Mouse (Mus musculus): ENCODE measurements around the gene Cep89. TPM values are rescaled to one million over a fixed set of nuclear protein-coding genes. Genes with fewer than 3 reads are reported as not detected.

Gene Cep89
- polyA plus RNA-seq, 1 experiment from 2014 or later, result 39.9 TPM

- no peak for ATAC-seq (ENCODE audit: low FRiP score, low read depth)
- 81% methylated on average over 4 of the region's 4 CpGs for WGBS
- no peak overlapping the region for H3K9ac ChIP-seq
- H3K27ac ChIP-seq, result no peak overlapping the region
- H3K4me2 ChIP-seq (replicated peaks), result no peak overlapping the region
- no peak overlapping the region for H3K4me3 ChIP-seq
- H3K36me3 ChIP-seq, result no peaks in the 10 kb centered on the region
- H3K9me3 ChIP-seq, result no peaks in the 10 kb centered on the region
- H3K27me3 ChIP-seq (replicated peaks), result no peaks in the 10 kb centered on the region
- no peaks in the 10 kb centered on the region for H3K4me1 ChIP-seq
Measured at GRCm38 (mm10) chr7:35456091-35456814, 59.4 kb downstream of the Cep89 start.

- Histone ChIP-seq H3K27ac (no peak overlapping the region), H3K4me3 (no peak overlapping the region), H3K9me3 (no peaks in the 10 kb centered on the region), H3K4me2 (replicated peaks) (no peak overlapping the region), H3K27me3 (replicated peaks) (no peaks in the 10 kb centered on the region), H3K36me3 (no peaks in the 10 kb centered on the region), H3K4me1 (no peaks in the 10 kb centered on the region), H3K9ac (no peak overlapping the region)
- WGBS, result 87% methylated on average over 4 of the region's 4 CpGs
- no peak for ATAC-seq (ENCODE audit: low FRiP score, low read depth)
Measured at GRCm38 (mm10) chr7:35460971-35461370, 64.1 kb downstream of the Cep89 start.

GRCm38 (mm10) chr7:35465027-35465426, 68.2 kb downstream of the Cep89 start:
- Histone ChIP-seq H3K9ac (no peak overlapping the region), H3K4me2 (replicated peaks) (no peak overlapping the region), H3K4me1 (no peaks in the 10 kb centered on the region), H3K9me3 (no peaks in the 10 kb centered on the region), H3K4me3 (no peak overlapping the region), H3K27me3 (replicated peaks) (no peaks in the 10 kb centered on the region), H3K36me3 (no peaks in the 10 kb centered on the region), H3K27ac (no peak overlapping the region)
- ATAC-seq (ENCODE audit: low FRiP score, low read depth), result no peak
- 93% methylated on average over 5 of the region's 5 CpGs for WGBS

GRCm38 (mm10) chr7:35467856-35468255, 71.0 kb downstream of the Cep89 start:
- 49% methylated on average over 2 of the region's 2 CpGs for WGBS
- H3K36me3 ChIP-seq, result no peaks in the 10 kb centered on the region
- H3K4me2 ChIP-seq (replicated peaks), result no peak overlapping the region
- no peaks in the 10 kb centered on the region for H3K9me3 ChIP-seq
- no peak for ATAC-seq (ENCODE audit: low FRiP score, low read depth)
- no peaks in the 10 kb centered on the region for H3K27me3 ChIP-seq (replicated peaks)
- no peak overlapping the region for H3K9ac ChIP-seq
- H3K27ac ChIP-seq, result no peak overlapping the region
- H3K4me1 ChIP-seq, result no peaks in the 10 kb centered on the region
- no peak overlapping the region for H3K4me3 ChIP-seq

GRCm38 (mm10) chr7:35470794-35471193, 74.0 kb downstream of the Cep89 start:
- H3K9me3 ChIP-seq, result no peaks in the 10 kb centered on the region
- no peaks in the 10 kb centered on the region for H3K36me3 ChIP-seq
- H3K4me2 ChIP-seq (replicated peaks), result no peak overlapping the region
- H3K4me3 ChIP-seq, result no peak overlapping the region
- 53% methylated on average over 4 of the region's 4 CpGs for WGBS
- no peak for ATAC-seq (ENCODE audit: low FRiP score, low read depth)
- no peaks in the 10 kb centered on the region for H3K4me1 ChIP-seq
- H3K27me3 ChIP-seq (replicated peaks), result no peaks in the 10 kb centered on the region
- no peak overlapping the region for H3K9ac ChIP-seq
- H3K27ac ChIP-seq, result no peak overlapping the region

- no peak overlapping the region for H3K4me2 ChIP-seq (replicated peaks)
- no peak overlapping the region for H3K27ac ChIP-seq
- H3K4me1 ChIP-seq, result no peaks in the 10 kb centered on the region
- ATAC-seq (ENCODE audit: low FRiP score, low read depth), result no peak
- 89% methylated on average over 2 of the region's 2 CpGs for WGBS
- no peaks in the 10 kb centered on the region for H3K36me3 ChIP-seq
- H3K9me3 ChIP-seq, result no peaks in the 10 kb centered on the region
- H3K4me3 ChIP-seq, result no peak overlapping the region
- no peaks in the 10 kb centered on the region for H3K27me3 ChIP-seq (replicated peaks)
- H3K9ac ChIP-seq, result no peak overlapping the region
Measured at GRCm38 (mm10) chr7:35476457-35476856, 79.6 kb downstream of the Cep89 start.

- ATAC-seq (ENCODE audit: low FRiP score, low read depth), result no peak
- no peak overlapping the region for H3K4me2 ChIP-seq (replicated peaks)
- H3K9ac ChIP-seq, result no peak overlapping the region
- 90% methylated on average over 2 of the region's 2 CpGs for WGBS
- no peaks in the 10 kb centered on the region for H3K36me3 ChIP-seq
- no peak overlapping the region for H3K27ac ChIP-seq
- no peak overlapping the region for H3K4me3 ChIP-seq
- no peaks in the 10 kb centered on the region for H3K27me3 ChIP-seq (replicated peaks)
- H3K4me1 ChIP-seq, result no peaks in the 10 kb centered on the region
- no peaks in the 10 kb centered on the region for H3K9me3 ChIP-seq
Measured at GRCm38 (mm10) chr7:35485126-35485525, 88.3 kb downstream of the Cep89 start.

- Histone ChIP-seq H3K27ac (no peak overlapping the region), H3K27me3 (replicated peaks) (no peaks in the 10 kb centered on the region), H3K36me3 (no peaks in the 10 kb centered on the region), H3K9me3 (no peaks in the 10 kb centered on the region), H3K9ac (no peak overlapping the region), H3K4me1 (no peaks in the 10 kb centered on the region), H3K4me2 (replicated peaks) (no peak overlapping the region), H3K4me3 (no peak overlapping the region)
- WGBS, result 90% methylated on average over 8 of the region's 8 CpGs
- ATAC-seq (ENCODE audit: low FRiP score, low read depth), result no peak
Measured at GRCm38 (mm10) chr7:35486553-35486952, 89.7 kb downstream of the Cep89 start.

Other genes with a start within 250 kb of the Cep89 start
- 1.4 and 1.7 TPM in 2 replicates for gene Slc7a10, start 210.7 kb upstream of the Cep89 start, polyA plus RNA-seq (2016; fragmentation: Nextera tagmentation; extraction: Ambion mirVana)
- 23.2 and 24.6 TPM in 2 replicates for gene Lrp3, start 181.5 kb upstream of the Cep89 start, polyA plus RNA-seq (2016; fragmentation: Nextera tagmentation; extraction: Ambion mirVana)
- 20.0 and 20.3 TPM in 2 replicates for gene Gpatch1, start 78.6 kb upstream of the Cep89 start, polyA plus RNA-seq (2016; fragmentation: Nextera tagmentation; extraction: Ambion mirVana)
- 3.7 TPM in 2 replicates for gene Rhpn2, start 62.9 kb upstream of the Cep89 start, polyA plus RNA-seq (2016; fragmentation: Nextera tagmentation; extraction: Ambion mirVana)
- 21.0 and 24.2 TPM in 2 replicates for gene Faap24, start 199 bp upstream of the Cep89 start, polyA plus RNA-seq (2016; fragmentation: Nextera tagmentation; extraction: Ambion mirVana)
- gene Slc7a9, start 51.8 kb downstream of the Cep89 start, polyA plus RNA-seq (2016; fragmentation: Nextera tagmentation; extraction: Ambion mirVana), result not detected in 2 replicates
- 0.29 and 0.53 TPM in 2 replicates for gene Tdrd12, start 140.7 kb downstream of the Cep89 start, polyA plus RNA-seq (2016; fragmentation: Nextera tagmentation; extraction: Ambion mirVana)
- gene Nudt19, start 159.3 kb downstream of the Cep89 start, polyA plus RNA-seq (2016; fragmentation: Nextera tagmentation; extraction: Ambion mirVana), result 46.4 and 49.0 TPM in 2 replicates
- 0.09 and 0.18 TPM in 2 replicates for gene Rgs9bp, start 188.5 kb downstream of the Cep89 start, polyA plus RNA-seq (2016; fragmentation: Nextera tagmentation; extraction: Ambion mirVana)
- 25.1 and 25.5 TPM in 2 replicates for gene Ankrd27, start 189.2 kb downstream of the Cep89 start, polyA plus RNA-seq (2016; fragmentation: Nextera tagmentation; extraction: Ambion mirVana)